Mouse (Mus musculus) stomach, postnatal 0 days (tissue): ENCODE measurements at regions not wholly inside any gene's neighbourhood (a gene's known extent, or its start where the extent isn't known, plus 50 kb on each side); places are given as distances from the start of the nearest gene placed in this dataset.

Experiments
- ATAC-seq: fragments of 200-750 bp; cut with Nextera tagmentation; 2 replicates; pipeline ENCODE4 v1.8.0; 2017; ENCODE audit not compliant: low FRiP score, low TSS enrichment
- DNase-seq: peaks from one replicate; pipeline ENCODE4 v3.0.0-alpha.2; 2016; ENCODE audit warnings: low spot score
- H3K27ac ChIP-seq: fragments of 300-500 bp; sonication (generic); replicated peaks from 2 replicates; pipeline ENCODE4 v1.5.1; 2014; ENCODE audit warnings: mild to moderate bottlenecking, control low read depth
- H3K27me3 ChIP-seq: fragments of 300-500 bp; sonication (generic); 2 replicates; pipeline ENCODE4 v1.6.1; 2014; ENCODE audit warnings: low read length; ENCODE audit not compliant: control insufficient read depth, insufficient read depth
- H3K36me3 ChIP-seq: fragments of 300-500 bp; sonication (generic); 2 replicates; pipeline ENCODE4 v1.6.1; 2014; ENCODE audit warnings: low read length, mixed read lengths; ENCODE audit not compliant: control insufficient read depth, insufficient read depth
- H3K4me1 ChIP-seq: fragments of 300-500 bp; sonication (generic); replicated peaks from 2 replicates; pipeline ENCODE4 v1.6.1; 2014; ENCODE audit warnings: antibody characterized with exemption; ENCODE audit not compliant: control insufficient read depth, insufficient read depth
- H3K4me2 ChIP-seq: fragments of 300-500 bp; sonication (generic); replicated peaks from 2 replicates; pipeline ENCODE4 v1.6.1; 2014; ENCODE audit warnings: low read depth, mild to moderate bottlenecking, control low read depth, moderate library complexity
- H3K4me3 ChIP-seq: fragments of 300-500 bp; sonication (generic); 2 replicates; pipeline ENCODE4 v1.5.1; 2014; ENCODE audit warnings: low read depth, low read length, control low read depth
- H3K9ac ChIP-seq: fragments of 300-500 bp; sonication (generic); 2 replicates; pipeline ENCODE4 v1.6.1; 2014; ENCODE audit warnings: mild to moderate bottlenecking, low read length, control low read depth, mixed read lengths
- H3K9me3 ChIP-seq: fragments of 300-500 bp; sonication (generic); 2 replicates; pipeline ENCODE4 v1.6.1; 2016; ENCODE audit warnings: low read length; ENCODE audit not compliant: control insufficient read depth
- CTCF ChIP-seq: IDR thresholded peaks from 2 replicates; pipeline ENCODE4 v1.5.1; 2016; ENCODE audit warnings: antibody characterized with exemption, low read depth, mild to moderate bottlenecking, moderate library complexity
- EP300 ChIP-seq: optimal IDR thresholded peaks from 2 replicates; pipeline ENCODE3; 2016; ENCODE audit warnings: antibody characterized with exemption
- WGBS: fragments of 180-500 bp; shearing (Covaris S2); extraction: QIAGEN DNeasy Blood & Tissue Kit; methylation state at CpG from one replicate; pipeline ENCODE4 v1.1.7; 2014; 5-methylcytosine and 5-hydroxymethylcytosine counted together

DNA sequence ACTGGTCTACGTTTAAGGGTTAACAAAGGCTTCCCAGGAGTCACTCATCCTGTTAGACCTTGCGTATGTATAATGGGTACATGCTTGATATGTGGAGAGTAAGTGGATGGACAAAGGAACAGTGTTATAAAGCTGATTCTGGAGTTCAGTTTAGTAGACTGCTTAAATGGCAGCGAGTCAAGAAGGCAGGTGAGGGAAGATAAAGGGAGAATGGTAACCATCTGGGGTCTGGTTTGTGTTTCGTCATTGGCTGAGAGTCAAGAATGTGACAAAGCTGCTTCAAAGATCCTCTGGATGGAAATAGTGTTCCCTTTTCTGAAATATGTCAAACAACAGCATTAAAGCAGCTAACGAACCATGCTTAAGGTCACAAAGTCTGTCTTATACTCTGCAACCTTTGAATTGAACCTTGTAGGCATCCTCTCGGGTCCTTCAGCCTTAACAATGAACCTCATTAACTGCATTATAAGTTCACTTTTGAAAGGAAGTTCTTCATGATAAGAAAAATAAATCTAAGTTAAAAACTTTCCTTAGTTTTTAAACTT, 286.9 kb upstream of the 4930452B06Rik start:
- Histone ChIP-seq H3K4me2 (no peak overlapping the region), H3K4me1 (no peaks in the 10 kb centered on the region), H3K36me3 (no peaks in the 10 kb centered on the region), H3K9ac (no peak overlapping the region), H3K9me3 (no peaks in the 10 kb centered on the region), H3K4me3 (no peak overlapping the region), H3K27ac (no peak overlapping the region), H3K27me3 (no peaks in the 10 kb centered on the region)
- ATAC-seq, result no peak
- DNase-seq, result no peak
- WGBS, result 36% methylated on average over 6 of the region's 6 CpGs
- TF ChIP-seq EP300 (no peak), CTCF (no peak)

DNA sequence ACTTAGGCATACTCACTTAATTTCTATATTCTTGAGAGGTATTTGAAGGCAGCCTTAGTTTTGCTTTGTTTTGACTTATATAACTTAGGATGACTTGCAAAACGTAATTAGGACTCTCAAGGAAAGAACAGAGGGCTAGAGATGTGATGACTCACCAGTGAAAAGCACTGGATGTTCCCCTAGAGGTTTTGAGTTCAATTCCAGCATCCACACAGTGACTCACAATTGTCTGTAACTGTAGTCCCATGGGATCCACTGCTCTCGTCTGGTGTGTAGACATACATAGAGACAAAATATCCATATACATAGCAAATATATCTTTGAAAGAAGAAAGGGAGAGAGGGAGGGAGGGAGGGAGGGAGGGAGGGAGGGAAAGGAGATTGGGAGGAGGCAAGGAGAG, 282.7 kb upstream of the 4930452B06Rik start:
- Histone ChIP-seq H3K4me3 (no peak overlapping the region), H3K36me3 (no peaks in the 10 kb centered on the region), H3K27me3 (no peaks in the 10 kb centered on the region), H3K4me1 (no peaks in the 10 kb centered on the region), H3K4me2 (no peak overlapping the region), H3K27ac (no peak overlapping the region), H3K9ac (no peak overlapping the region), H3K9me3 (no peaks in the 10 kb centered on the region)
- TF ChIP-seq EP300 (no peak), CTCF (no peak)
- 58% methylated on average over 2 of the region's 2 CpGs for WGBS
- ATAC-seq (no peak), DNase-seq (no peak)

DNA sequence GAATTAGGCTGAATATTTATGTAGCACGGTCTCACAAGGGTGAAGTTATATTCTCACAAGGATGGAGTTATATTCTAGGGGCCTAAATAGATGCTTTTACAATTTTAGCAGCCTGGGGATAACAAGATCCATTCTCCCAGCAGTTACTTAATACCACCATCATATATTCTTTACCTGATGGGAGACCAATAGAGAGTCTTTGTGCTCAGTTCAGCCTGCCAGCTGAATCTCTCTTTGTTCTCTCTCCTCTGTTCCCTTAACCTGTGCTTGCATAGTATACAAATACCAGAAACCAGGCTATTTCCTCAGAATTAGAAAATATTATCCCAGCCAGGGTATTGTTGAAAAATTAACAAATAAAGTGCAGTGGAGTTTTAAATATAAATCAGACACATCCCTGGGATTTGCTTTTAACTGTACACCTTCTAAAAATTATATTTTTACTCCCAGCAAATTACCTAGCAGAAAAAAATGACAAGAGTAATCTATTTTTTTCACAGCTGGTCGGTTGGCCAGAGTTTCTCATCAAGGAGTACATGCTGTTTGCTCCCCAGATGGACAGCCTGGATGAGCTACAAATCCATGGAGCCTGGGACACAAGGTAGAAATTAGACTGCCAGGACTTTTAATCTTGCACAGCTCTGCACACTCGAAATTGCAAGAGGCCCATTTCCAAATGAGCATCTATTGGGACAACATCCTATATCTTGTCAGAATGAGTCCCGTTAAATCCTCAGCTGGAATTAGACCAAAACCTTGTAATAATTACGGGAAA, 281.0 kb upstream of the 4930452B06Rik start:
- H3K4me1 ChIP-seq, result no peaks in the 10 kb centered on the region
- no peak for ATAC-seq
- H3K9me3 ChIP-seq, result no peaks in the 10 kb centered on the region
- H3K4me2 ChIP-seq, result no peak overlapping the region
- TF ChIP-seq EP300 (no peak), CTCF (no peak)
- no peaks in the 10 kb centered on the region for H3K36me3 ChIP-seq
- no peak for DNase-seq
- H3K27me3 ChIP-seq, result no peaks in the 10 kb centered on the region
- H3K4me3 ChIP-seq, result no peak overlapping the region
- whole genome bisulfite sequencing, result 59% methylated on average over 5 of the region's 5 CpGs
- H3K9ac ChIP-seq, result no peak overlapping the region
- no peak overlapping the region for H3K27ac ChIP-seq

DNA sequence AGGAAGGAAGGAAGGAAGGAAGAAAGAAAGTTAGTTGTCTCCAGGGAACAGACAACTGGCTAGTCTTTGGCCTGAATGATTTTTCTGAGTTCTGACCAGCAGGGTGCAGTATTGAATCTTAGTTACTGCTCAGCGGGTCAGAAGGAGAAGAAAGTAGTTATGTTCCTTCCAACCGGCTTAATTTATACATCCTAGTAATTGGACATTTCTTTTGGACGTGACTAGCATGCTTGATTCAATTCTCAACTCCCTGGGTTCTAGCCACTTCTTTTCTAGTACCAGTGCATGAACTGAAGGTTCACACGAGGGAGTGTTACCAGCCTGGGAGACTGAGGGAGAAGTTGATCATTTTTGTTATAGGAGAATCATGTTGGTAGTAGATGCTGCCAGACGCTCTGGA, 269.1 kb upstream of the 4930452B06Rik start:
- no peak for ATAC-seq
- no peaks in the 10 kb centered on the region for H3K9me3 ChIP-seq
- 19% methylated on average over 5 of the region's 5 CpGs for WGBS

More for the DNA sequence above, 269.1 kb upstream of the 4930452B06Rik start:
- Histone ChIP-seq H3K4me2 (no peak overlapping the region), H3K4me3 (no peak overlapping the region), H3K27me3 (no peaks in the 10 kb centered on the region), H3K4me1 (no peaks in the 10 kb centered on the region), H3K27ac (no peak overlapping the region), H3K36me3 (no peaks in the 10 kb centered on the region), H3K9ac (no peak overlapping the region)
- DNase-seq, result peak; percentile 38
- TF ChIP-seq CTCF (peak; percentile 76), EP300 (no peak)
